Mouse (Mus musculus) bone marrow, adult 2 months (tissue): ENCODE measurements around the gene Trmt61a.

Experiments used
- CTCF ChIP-seq: fragments of 200-500 bp; IDR thresholded peaks from 2 replicates; pipeline ENCODE4 v1.5.1; 2011; ENCODE audit warnings: low read length, control low read depth; ENCODE audit not compliant: control insufficient read depth, insufficient read depth
- POLR2A ChIP-seq: fragments of 200-500 bp; IDR thresholded peaks from 2 replicates; pipeline ENCODE4 v1.6.1; 2011; ENCODE audit warnings: low read depth, mild to moderate bottlenecking, control low read depth, low read length, borderline replicate concordance; ENCODE audit not compliant: control insufficient read depth

- TF ChIP-seq POLR2A (0 out of 2 replicates have a peak, but pooled peaks have one; percentile 20), CTCF (no peak)
Measured at GRCm38 (mm10) chr12:111672176-111672575, 5.7 kb upstream of the Trmt61a start, which contains the start of gene Ckb.
